Mouse (Mus musculus): ENCODE data around the gene Mrpl2.

The Mrpl2 gene

DNA sequence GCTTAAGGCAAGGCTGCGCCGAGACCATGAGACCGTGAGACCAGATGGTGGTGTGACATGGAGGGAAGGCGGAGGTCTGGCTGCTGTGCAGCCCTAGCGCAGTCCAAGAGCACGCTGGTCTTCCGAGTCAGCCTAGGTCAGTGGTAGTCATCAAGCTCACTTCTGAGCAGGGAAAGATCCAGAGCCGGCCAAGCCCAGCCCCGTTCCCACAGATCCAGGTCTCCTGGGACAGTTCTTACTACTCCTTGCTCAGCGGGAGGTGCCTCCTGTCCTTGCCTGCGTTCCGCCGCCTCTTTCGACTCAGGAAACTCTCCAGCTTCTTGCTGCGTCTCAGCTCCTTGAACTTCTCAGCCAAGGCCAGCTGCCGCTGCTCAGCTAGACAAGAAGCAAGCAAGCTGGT is 21.7 kb downstream of the Mrpl2 start:
- no peak for DNase-seq (ENCODE audit: low spot score in 2 of 2)

DNA sequence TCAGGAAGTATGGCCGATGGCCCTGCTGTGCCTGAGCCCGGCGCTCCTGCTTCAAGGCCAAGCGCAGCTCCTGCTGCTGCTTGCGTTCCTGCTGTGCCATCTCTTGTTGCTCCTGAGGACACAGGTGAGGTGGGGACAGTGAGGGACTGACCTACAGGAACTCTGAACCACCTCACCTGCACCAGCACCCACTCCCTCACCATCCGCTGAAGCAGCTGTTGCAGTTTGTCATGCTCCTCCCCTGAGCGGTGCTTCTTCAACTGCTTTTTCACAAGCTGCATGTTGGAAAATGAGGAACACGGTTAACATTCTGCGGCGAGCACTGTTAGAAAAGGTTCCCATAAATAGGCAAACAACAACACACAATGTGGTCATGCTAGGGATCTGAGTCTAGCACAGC is 23.9 kb downstream of the Mrpl2 start:
- no peak for DNase-seq (ENCODE audit: low spot score in 2 of 2)

GRCm38 (mm10) chr17:46673850-46674529 is 28.0 kb downstream of the Mrpl2 start, which contains the start of gene Rrp36:
Gene Rrp36 (minus strand): TSS chr17:46674352.
- DNase-seq (ENCODE audit: low spot score in 2 of 2) = peak; percentile 76 to 92

GRCm38 (mm10) chr17:46674530-46675283 is 28.7 kb downstream of the Mrpl2 start:
- no peak for DNase-seq (ENCODE audit: low spot score in 2 of 2)

- DNase-seq (ENCODE audit: low spot score in 2 of 2) = no peak
These were observed 32.4 kb downstream of the Mrpl2 start, which contains the start of gene Mea1 for GRCm38 (mm10) chr17:46678416-46678815. Gene Mea1 (plus strand): TSS chr17:46678793.

DNA sequence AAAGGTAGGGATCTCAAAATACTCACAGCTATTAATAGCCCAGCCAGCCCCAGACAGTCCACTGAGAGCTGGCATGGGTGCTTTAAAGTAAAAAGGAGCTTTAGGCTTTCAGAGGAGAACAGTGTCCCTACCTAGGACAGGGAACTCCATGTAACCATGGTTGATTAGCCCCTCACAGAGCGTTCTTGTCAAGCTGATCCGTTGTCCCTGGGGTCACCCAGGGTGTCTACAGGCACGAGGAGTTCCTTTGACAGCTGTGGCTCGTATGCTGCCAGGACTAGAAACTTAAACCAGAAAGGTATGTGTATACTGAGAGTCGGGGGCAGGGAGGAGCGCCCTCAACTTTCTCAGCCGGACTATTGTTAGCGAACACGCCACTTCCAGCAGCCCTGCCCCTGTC is 32.9 kb downstream of the Mrpl2 start:
- no peak for DNase-seq (ENCODE audit: low spot score in 2 of 2)

DNA sequence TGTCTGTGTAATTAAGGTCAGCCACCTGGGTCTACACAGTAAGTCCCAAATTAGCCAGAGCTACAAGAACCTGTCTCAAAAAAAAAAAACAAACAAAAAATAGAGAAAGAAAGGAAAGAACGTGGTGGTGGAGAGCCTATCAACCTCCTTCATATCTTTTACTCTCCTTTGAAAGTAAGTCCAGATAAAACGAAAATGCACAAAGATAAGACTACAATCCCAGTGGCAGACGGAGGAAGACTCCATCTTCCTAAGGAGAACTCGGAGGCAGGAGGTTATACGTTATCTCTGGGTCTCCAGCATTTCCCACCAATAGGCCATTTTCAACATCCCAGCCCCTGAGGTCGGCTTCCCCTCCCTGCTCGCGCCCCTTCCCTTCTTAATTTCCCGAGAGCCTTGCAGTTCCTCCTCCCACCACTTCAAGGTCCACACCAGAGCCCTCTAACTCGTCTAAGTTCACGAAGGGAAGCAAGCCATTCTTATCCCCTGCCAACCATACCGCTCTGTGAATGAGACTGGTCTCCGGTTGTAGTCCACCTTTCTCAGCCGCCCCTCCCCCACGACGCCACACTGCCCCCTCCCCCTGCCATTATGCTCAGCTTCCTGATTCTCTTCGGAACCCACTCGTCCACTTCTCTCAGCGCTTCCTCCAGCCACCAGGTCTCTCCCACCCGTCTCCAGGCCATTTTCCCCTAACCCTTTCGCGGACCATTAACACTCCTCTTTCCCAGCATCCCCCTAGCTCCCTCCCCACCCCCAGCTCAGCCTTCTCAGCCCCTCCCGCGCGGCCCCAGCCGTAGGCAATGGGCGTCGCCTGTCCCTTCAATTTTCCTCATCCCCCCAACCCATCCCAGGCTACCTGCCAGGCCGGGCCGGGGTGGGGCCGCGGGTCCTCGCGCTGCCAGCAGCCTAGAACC is 34.1 kb downstream of the Mrpl2 start:
- peak; percentile 31 to 68 for DNase-seq (ENCODE audit: low spot score in 2 of 2)

DNA sequence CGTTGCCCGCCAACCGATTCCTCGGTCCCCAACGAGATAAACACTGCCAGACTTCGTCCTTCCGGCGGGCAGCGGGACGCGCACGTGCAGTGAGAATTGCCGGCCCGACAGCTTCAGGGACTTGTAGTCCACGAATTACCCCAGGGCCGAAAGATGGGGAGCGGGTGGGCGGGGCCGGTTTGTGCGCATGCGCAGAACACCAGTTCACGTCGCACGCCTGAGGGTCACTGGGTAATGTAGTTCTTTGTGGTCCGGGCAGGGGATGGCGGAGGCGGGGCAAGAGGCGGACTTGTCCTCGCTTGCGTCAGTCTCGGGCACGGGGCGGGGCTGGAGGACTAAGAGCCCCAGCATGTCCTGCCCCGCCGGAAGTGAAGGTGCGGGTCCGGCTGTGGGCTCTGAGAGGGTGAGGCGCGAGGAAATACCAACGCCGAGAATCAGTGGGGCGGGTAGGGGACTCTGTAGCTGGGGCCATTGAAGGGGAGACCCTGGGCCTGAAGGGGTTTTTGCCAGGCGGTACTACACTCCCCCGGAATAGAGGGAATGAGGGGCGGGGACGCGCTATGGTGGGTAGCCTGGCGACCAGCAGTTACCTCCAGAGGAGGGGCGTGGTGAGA is 34.8 kb downstream of the Mrpl2 start, which contains the start of gene Klhdc3:
Gene Klhdc3, minus strand, starts transcription at position 155 of the 614 bp plus-strand sequence.
- peak; percentile 89 to 99 for DNase-seq (ENCODE audit: low spot score in 2 of 2)

DNA sequence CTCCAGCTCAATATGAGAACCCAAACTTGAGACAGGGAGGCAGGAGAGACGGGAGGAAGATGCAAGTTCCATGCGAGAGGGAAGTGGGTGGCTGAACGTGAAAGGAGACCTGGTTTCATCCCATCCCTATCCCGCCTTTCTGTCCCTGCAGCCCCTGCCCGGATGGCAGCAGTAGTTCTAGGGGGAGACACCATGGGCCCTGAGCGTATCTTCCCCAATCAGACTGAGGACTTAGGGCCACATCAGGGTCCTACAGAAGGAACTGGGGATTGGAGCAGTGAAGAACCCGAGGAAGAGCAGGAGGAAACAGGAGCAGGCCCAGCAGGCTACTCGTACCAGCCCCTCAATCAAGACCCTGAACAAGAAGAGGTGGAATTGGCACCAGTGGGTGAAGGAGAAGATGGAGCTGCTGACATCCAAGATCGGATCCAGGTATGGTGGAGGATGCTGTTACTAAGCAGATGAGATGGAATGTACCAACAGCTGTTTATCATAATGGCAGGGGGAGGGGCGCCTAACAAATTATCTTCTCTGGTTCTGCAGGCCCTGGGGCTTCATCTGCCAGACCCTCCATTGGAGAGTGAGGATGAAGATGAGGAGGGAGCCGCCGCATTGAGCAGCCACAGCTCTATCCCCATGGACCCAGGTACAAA is 35.6 kb downstream of the Mrpl2 start:
- peak in 1 of 2 experiments; percentile 31 for DNase-seq (ENCODE audit: low spot score in 2 of 2)

DNA sequence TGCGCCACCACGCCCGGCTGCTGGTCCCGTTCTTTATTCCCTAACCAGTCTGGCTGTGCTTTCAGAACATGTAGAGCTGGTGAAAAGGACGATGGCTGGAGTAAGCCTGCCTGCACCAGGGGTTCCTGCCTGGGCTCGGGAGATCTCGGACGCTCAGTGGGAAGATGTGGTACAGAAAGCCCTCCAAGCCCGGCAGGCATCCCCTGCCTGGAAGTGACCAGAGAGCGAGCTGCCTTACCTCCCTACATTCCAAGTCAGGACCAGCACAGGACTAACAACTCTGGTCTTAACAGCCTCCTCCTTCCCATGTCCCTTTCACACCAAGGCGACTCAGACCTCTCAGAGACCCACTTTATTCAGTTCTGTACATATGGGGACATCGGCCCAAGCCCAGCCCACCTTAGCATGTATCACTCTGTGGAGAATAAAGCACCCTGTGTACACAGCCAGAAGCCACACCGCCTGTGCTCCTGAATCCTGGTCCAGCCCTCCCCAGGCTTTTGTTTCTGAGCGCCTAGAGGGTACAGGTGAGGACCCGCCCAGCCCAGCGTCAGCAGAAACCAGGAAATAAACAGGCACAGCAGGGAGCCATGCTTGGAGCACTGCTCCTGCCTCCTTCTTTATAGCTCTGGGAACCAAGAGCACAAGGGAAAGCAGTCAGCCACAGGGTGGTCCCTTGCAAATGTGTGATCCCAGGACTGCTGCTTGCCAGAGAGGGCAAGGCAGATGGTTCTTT is 36.8 kb downstream of the Mrpl2 start:
- no peak for DNase-seq (ENCODE audit: low spot score in 2 of 2)

DNA sequence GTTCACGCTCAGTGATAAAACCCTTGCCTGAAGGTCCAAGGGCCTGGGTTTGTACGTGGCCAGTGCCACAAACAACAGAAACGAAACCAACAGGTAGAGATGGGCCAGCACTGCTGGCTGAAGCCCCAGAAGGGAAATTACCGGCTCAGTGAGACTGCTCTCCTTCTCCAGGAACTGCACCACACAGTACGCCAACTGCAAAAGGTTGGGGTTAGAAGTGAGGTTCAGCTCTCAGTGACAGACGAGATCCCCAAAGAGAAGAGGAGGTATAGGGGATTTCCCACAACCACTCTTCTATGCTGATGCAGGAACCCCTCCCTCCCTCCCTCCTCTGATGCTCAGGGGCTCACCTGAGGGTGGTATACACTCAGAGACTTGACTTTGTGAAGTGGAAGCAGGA is 39.9 kb downstream of the Mrpl2 start:
- DNase-seq (ENCODE audit: low spot score in 2 of 2) = no peak

DNA sequence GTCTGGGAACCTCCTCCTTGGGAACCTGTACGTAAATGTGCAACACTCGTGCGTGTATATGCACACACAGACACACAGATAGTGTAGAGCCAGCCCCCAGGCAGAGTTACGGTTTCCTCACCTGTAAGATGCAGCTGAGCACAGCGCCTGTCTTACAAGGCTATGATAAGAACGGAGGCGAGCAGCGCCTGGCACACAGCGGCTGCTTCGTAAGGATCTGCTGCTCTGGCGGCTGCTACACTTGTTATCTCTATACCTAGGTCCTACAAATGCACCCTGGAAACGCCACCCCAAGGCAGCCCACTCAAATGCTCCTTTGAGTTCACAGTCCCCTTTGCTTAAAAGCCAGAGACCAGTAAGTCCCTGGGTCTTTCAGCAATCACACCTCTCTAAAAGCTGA is 44.6 kb downstream of the Mrpl2 start:
- peak in 1 of 2 experiments; percentile 12 for DNase-seq (ENCODE audit: low spot score in 2 of 2)

DNA sequence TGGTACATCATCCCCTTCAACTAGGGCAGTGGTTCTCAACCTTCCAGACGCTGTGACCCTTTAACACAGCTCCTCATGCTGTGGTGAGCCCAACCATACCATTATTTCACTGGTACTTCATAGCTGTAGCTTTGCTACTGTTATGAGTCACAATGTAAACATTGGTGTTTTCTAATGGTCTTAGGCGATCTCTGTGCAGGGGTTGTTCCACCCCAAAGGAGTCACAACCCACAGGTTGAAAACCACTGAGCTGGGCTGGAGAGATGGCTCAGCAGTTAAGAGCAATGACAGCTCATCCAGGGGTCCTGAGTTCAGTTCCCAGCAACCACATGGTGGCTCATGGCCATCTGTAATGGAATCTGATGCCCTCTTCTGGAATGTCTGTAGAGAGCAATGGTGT is 45.4 kb downstream of the Mrpl2 start:
- DNase-seq (ENCODE audit: low spot score in 2 of 2) = no peak

DNA sequence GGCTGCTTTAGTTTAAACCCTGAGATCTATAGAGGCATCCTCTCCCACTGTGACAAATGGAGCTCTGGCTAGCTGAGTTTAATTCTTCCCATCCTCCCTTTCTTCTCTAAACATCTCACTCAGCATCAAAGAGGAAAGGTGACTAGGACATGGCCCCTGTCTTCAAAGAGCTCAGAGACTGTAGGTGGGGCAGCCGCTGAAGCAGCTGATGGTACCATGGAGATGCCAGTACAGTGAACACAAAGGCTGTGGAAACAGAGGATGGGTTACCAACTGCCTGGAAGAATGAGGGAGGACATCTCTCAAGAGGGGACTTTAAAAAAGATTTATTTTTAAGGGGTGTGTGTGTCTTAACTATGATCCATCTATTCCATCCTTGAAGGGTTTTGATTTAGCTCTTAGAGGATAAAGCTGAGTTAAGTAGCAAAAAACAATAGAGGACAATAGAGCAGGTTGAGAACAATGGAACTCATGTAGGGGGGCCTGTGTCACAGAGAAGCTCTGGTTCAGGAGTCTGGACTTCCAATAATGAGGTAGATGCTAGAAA is 48.6 kb downstream of the Mrpl2 start:
- no peak for DNase-seq (ENCODE audit: low spot score in 2 of 2)

GRCm38 (mm10) chr17:46698515-46698914 is 52.5 kb downstream of the Mrpl2 start:
- no peak for DNase-seq (ENCODE audit: low spot score in 2 of 2)

- no peak for DNase-seq (ENCODE audit: low spot score in 2 of 2)
These were observed 53.2 kb downstream of the Mrpl2 start for GRCm38 (mm10) chr17:46699245-46699644.

All from spleen, postnatal 10 days (tissue).